Mouse (Mus musculus): ENCODE data around the gene Fam57b. TPM values are rescaled to one million over a fixed set of nuclear protein-coding genes. Genes with fewer than 3 reads are reported as not detected.

Gene Fam57b
- total and polyA plus RNA-seq, 2 experiments from 2014 or later = 44.3 to 44.8 TPM

DNA sequence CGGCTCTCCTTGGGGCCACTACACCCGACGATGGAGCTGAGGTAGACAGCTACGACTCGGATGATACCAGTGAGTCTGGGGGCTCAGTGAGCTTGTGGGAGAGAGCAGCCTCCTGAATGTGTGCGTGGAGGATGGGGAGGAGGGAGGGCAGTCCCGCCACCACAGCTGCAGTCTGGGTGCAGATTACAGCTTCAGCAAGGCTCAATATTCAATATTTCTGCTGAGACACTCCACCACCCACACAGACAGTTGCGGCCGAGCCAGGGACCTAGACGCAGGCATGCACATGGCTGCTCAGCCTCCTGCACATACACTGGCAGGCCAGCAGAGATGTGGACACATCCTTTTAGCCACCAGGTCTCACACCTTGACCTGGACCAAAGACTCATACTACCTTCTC, 51.3 kb downstream of the Fam57b start:
- no peak for TF ChIP-seq CTCF (IDR thresholded peaks at IDR 0.05; ENCODE audit: low read depth)
- peaks cover 13% of the 10 kb centered on the region; the same call in 1 of the 2 replicates for H3K4me1 ChIP-seq (ENCODE audit: insufficient read depth, low read length)
- peak overlapping the region; percentile 61 for H3K9ac ChIP-seq (replicated peaks; ENCODE audit: low read length)
- H3K27me3 ChIP-seq (ENCODE audit: insufficient read depth, low read length) = no peaks in the 10 kb centered on the region
- WGBS = 12% methylated on average over 10 of the region's 10 CpGs
- peak; percentile 19; the same call in 1 of the 2 replicates for ATAC-seq
- no peak for DNase-seq (ENCODE audit: low spot score)
- peaks cover 19% of the 10 kb centered on the region for H3K36me3 ChIP-seq (ENCODE audit: insufficient read depth, low read length)
- peak overlapping the region; percentile 50 for H3K4me3 ChIP-seq (ENCODE audit: low read length)
- peak overlapping the region; percentile 12 for H3K27ac ChIP-seq
- H3K9me3 ChIP-seq (ENCODE audit: low read length) = no peaks in the 10 kb centered on the region
- peak overlapping the region; percentile 81 for H3K4me2 ChIP-seq (ENCODE audit: low read depth, low read length)

DNA sequence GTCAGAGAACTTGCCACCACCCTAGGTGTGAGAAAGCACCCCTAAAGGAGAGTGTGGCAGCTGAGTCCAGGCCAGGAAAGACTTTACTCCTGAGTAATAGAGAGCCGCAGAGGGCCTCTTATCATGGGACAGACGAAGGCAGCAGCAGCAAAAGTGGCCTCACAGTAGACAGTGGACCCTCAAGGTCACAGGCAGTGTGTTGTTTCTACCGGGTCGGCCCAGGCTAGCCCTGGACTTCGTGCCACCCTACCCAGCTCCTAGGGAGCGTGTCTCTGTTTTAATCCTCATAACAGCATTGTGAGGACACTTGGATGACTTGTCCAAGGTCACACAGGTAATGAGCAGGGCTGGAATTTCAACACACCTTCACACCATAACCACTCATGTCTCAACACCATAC, 52.7 kb downstream of the Fam57b start:
- H3K27ac ChIP-seq = no peak overlapping the region
- no peaks in the 10 kb centered on the region for H3K9me3 ChIP-seq (ENCODE audit: low read length)
- WGBS = 89% methylated on average over 6 of the region's 6 CpGs
- peaks cover 24% of the 10 kb centered on the region for H3K36me3 ChIP-seq (ENCODE audit: insufficient read depth, low read length)
- H3K4me3 ChIP-seq (ENCODE audit: low read length) = no peak overlapping the region
- ATAC-seq (no peak), DNase-seq (ENCODE audit: low spot score) (no peak)
- H3K4me2 ChIP-seq (ENCODE audit: low read depth, low read length) = no peak overlapping the region
- H3K9ac ChIP-seq (replicated peaks; ENCODE audit: low read length) = no peak overlapping the region
- TF ChIP-seq CTCF (IDR thresholded peaks at IDR 0.05; ENCODE audit: low read depth) = no peak
- H3K27me3 ChIP-seq (ENCODE audit: insufficient read depth, low read length) = no peaks in the 10 kb centered on the region
- H3K4me1 ChIP-seq (ENCODE audit: insufficient read depth, low read length) = peaks cover 13% of the 10 kb centered on the region; the same call in 1 of the 2 replicates

DNA sequence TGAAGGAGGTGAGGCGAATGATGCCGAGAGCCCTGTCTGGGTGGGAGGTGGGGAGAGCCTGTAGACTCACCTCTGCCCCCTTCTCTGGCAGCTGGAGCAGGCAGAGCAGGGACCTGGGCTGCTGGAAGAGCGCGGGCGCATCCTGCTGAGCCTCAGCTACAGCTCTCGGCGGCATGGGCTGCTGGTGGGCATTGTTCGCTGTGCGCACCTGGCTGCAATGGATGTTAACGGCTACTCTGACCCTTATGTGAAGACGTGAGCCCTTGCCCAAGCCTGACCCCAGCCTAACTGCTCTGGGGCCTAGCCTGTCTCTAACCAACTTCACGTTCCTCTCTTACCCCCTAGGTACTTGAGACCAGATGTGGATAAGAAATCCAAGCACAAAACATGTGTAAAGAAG, 53.7 kb downstream of the Fam57b start:
- H3K4me2 ChIP-seq (ENCODE audit: low read depth, low read length) = no peak overlapping the region
- TF ChIP-seq CTCF (IDR thresholded peaks at IDR 0.05; ENCODE audit: low read depth) = no peak
- DNase-seq (ENCODE audit: low spot score) (no peak), ATAC-seq (no peak)
- H3K27ac ChIP-seq = no peak overlapping the region
- H3K4me3 ChIP-seq (ENCODE audit: low read length) = no peak overlapping the region
- no peaks in the 10 kb centered on the region for H3K9me3 ChIP-seq (ENCODE audit: low read length)
- H3K4me1 ChIP-seq (ENCODE audit: insufficient read depth, low read length) = peaks cover 13% of the 10 kb centered on the region; the same call in 1 of the 2 replicates
- H3K36me3 ChIP-seq (ENCODE audit: insufficient read depth, low read length) = peaks cover 24% of the 10 kb centered on the region
- 41% methylated on average over 12 of the region's 12 CpGs for WGBS
- H3K27me3 ChIP-seq (ENCODE audit: insufficient read depth, low read length) = no peaks in the 10 kb centered on the region
- no peak overlapping the region for H3K9ac ChIP-seq (replicated peaks; ENCODE audit: low read length)

DNA sequence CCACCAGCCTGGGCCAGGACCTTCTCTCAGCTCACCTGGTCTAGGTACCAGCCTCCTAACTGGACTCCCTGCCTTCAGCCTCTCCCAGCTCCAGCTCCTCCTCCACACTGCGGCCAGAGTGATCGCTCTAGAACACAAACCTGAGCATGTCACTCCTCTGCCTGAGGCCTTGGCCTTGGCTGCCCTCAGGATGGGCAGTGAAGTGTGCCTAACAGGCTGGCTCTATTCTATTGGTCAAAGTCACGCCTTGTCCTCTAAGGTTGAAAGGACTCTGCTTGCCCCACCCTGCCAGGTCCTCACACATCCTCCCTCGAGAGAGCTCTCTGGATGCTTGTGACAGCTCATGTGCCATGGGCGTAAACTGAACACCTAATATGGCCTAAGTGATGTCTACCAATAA, 56.0 kb downstream of the Fam57b start:
- Histone ChIP-seq H3K9ac (replicated peaks; ENCODE audit: low read length) (no peak overlapping the region), H3K27ac (no peak overlapping the region), H3K36me3 (ENCODE audit: insufficient read depth, low read length) (peaks cover 38% of the 10 kb centered on the region), H3K4me1 (ENCODE audit: insufficient read depth, low read length) (peaks cover 8% of the 10 kb centered on the region; the same call in 1 of the 2 replicates), H3K27me3 (ENCODE audit: insufficient read depth, low read length) (no peaks in the 10 kb centered on the region), H3K4me3 (ENCODE audit: low read length) (no peak overlapping the region), H3K9me3 (ENCODE audit: low read length) (no peaks in the 10 kb centered on the region), H3K4me2 (ENCODE audit: low read depth, low read length) (no peak overlapping the region)
- 81% methylated on average over 5 of the region's 5 CpGs for WGBS
- no peak for TF ChIP-seq CTCF (IDR thresholded peaks at IDR 0.05; ENCODE audit: low read depth)
- ATAC-seq (no peak), DNase-seq (ENCODE audit: low spot score) (no peak)

DNA sequence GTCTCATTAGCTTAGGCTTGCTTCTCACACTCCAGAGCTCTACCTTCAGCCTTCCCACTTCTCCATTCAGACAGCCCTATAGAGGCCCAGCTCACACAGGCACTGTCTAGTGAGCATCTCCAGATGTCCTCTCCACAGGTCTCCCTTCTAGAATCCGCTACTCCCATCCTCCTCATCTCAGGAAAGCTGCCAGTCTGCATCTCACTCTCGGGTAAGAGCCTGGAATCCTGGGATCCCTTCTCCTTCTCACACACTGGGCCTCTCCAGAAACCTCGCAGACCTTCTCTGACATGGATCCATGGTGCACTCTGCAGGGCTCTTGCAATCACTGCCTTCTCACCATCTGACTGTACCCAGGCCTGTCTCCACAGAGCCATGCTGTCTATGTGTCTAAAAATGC, 58.2 kb downstream of the Fam57b start:
- H3K27ac ChIP-seq = peak overlapping the region; percentile 41; the same call in 1 of the 2 replicates
- TF ChIP-seq CTCF (IDR thresholded peaks at IDR 0.05; ENCODE audit: low read depth) = no peak
- ATAC-seq (no peak), DNase-seq (ENCODE audit: low spot score) (no peak)
- no peak overlapping the region for H3K4me2 ChIP-seq (ENCODE audit: low read depth, low read length)
- no peaks in the 10 kb centered on the region for H3K4me1 ChIP-seq (ENCODE audit: insufficient read depth, low read length)
- no peak overlapping the region for H3K9ac ChIP-seq (replicated peaks; ENCODE audit: low read length)
- no peak overlapping the region for H3K4me3 ChIP-seq (ENCODE audit: low read length)
- no peaks in the 10 kb centered on the region for H3K27me3 ChIP-seq (ENCODE audit: insufficient read depth, low read length)
- no peaks in the 10 kb centered on the region for H3K9me3 ChIP-seq (ENCODE audit: low read length)
- H3K36me3 ChIP-seq (ENCODE audit: insufficient read depth, low read length) = peaks cover 38% of the 10 kb centered on the region
- 77% methylated on average over 3 of the region's 3 CpGs for WGBS

DNA sequence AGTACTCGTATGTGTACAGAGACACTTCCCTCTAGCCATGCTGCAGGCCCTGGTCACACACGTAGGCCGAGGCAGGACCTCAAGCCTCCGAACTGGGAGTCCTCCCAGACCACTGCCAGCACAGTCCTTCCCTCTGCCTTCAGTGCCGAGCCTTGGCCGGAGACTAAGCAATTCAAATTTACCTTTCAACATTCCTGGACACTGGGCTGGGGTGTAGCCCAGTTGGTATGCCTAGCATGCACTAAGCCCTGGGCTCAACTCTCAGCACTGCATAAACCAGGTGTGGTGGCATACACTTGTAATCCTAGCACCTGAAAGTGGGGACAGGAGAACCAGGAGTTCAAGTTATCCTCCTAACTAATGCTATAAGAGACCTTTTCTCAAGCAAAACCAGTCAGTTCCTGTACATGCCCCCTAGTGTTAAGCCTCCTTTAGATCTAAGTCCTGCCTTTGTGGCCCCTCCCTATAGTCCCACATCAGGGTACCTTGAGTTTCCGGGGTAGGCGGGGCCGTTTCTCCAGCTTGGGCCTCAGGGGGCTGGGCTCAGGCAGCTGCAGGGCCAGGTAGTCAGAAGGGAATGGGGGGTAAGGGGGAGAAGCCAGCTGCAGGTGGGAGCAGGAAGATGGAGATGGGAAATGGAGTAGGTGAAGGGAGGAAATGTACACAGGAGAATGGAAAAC, 59.4 kb downstream of the Fam57b start:
- Histone ChIP-seq H3K4me1 (ENCODE audit: insufficient read depth, low read length) (no peaks in the 10 kb centered on the region; the same call in 1 of the 2 replicates), H3K27me3 (ENCODE audit: insufficient read depth, low read length) (no peaks in the 10 kb centered on the region), H3K4me2 (ENCODE audit: low read depth, low read length) (no peak overlapping the region), H3K9ac (replicated peaks; ENCODE audit: low read length) (no peak overlapping the region), H3K27ac (no peak overlapping the region), H3K4me3 (ENCODE audit: low read length) (no peak overlapping the region), H3K36me3 (ENCODE audit: insufficient read depth, low read length) (peaks cover 37% of the 10 kb centered on the region), H3K9me3 (ENCODE audit: low read length) (no peaks in the 10 kb centered on the region)
- TF ChIP-seq CTCF (IDR thresholded peaks at IDR 0.05; ENCODE audit: low read depth) = no peak
- WGBS = 77% methylated on average over 9 of the region's 9 CpGs
- no peak for DNase-seq (ENCODE audit: low spot score)
- ATAC-seq = no peak

DNA sequence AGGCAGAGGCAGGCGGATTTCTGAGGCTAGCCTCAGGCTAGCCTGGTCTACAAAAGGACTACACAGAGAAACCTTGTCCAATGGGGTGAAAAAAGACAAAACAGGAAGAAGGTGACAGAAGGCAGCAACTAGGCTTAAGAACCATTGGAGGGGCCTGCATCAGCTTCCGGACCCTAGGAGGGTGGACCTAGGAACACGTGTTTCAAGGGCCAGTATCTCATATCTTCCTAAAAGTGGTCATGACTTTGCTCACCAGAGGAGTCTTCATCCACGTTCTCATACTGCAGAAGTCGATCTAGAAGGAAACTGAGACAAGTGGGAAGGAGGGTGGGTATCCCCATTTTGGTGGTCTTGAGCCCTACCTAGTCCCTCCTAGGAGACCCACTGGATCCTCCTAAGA, 63.5 kb downstream of the Fam57b start:
- no peak overlapping the region for H3K27ac ChIP-seq
- ATAC-seq = no peak
- TF ChIP-seq CTCF (IDR thresholded peaks at IDR 0.05; ENCODE audit: low read depth) = no peak

More for the DNA sequence above, 63.5 kb downstream of the Fam57b start:
- Histone ChIP-seq H3K36me3 (ENCODE audit: insufficient read depth, low read length) (peaks cover 17% of the 10 kb centered on the region; the same call in 1 of the 2 replicates), H3K9ac (replicated peaks; ENCODE audit: low read length) (peak overlapping the region; percentile 59), H3K27me3 (ENCODE audit: insufficient read depth, low read length) (no peaks in the 10 kb centered on the region), H3K9me3 (ENCODE audit: low read length) (no peaks in the 10 kb centered on the region), H3K4me1 (ENCODE audit: insufficient read depth, low read length) (peaks cover 12% of the 10 kb centered on the region), H3K4me2 (ENCODE audit: low read depth, low read length) (peak overlapping the region; percentile 75), H3K4me3 (ENCODE audit: low read length) (peak overlapping the region; percentile 56)
- WGBS = 75% methylated on average over 5 of the region's 5 CpGs
- DNase-seq (ENCODE audit: low spot score) = no peak

Data from hindbrain, postnatal 0 days (tissue).